Mouse (Mus musculus) adipose tissue, adult 10 weeks (tissue): ENCODE results near the gene Cyp2c68. TPM values are rescaled to one million over a fixed set of nuclear protein-coding genes. Genes with fewer than 3 reads are reported as not detected.

Experiments used
- polyA plus RNA-seq: library from polyadenylated mRNA; stranded (reverse); fragments of 350-450 nt; fragmentation: Illumina TruSeq; extraction: RNeasy Lipid Tissue Mini Kit (QIAGEN cat#74804); gene quantifications from one replicate; pipeline ENCODE4 v1.2.3, GENCODE M21; 2014; ENCODE audit warnings: low read depth, low replicate concordance

Gene Cyp2c68
- not detected for polyA plus RNA-seq

DNA sequence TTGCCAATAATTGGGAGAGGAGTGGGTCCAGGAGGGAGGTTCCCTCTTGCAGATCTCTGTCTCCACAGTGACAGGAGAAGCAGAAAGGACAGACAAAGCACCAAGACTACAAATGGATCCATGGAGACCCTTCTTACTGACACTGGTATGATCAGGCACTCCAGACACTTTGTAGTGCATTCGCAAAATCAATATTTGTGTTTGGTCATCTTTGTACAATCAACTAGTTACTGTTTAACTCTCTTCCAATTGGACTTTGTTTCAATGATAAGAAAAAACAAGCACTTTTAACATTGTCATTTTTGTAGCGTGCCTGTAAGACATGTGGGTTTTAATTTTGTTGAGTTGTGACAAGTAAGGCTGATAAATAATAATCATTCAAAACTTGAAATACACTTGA, at the start of gene Cyp2c68:
Gene Cyp2c68, minus strand, starts transcription at position 135 of the 400 bp plus-strand sequence.

DNA sequence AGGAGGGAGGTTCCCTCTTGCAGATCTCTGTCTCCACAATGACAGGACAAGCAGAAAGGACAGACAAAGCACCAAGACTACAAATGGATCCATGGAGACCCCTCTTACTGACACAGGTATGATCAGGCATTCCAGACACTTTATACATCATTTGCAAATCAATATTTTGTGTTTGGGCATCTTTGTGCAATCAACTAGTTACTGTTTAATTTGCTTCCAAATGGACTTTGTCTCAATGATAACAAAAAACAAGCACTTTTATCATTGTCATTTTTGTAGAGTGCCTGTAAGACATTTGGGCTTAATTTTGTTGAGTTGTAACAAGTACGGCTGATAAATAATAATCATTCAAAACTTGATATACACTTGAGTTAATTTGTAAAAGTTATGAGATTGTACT, 91.9 kb downstream of the Cyp2c68 start, which contains the start of gene Cyp2c67:
Gene Cyp2c67, minus strand, starts transcription at position 114 of the 400 bp plus-strand sequence.

Other genes starting within 250 kb of the Cyp2c68 start
- gene Cyp2c39, start 230.2 kb downstream of the Cyp2c68 start, polyA plus RNA-seq, result not detected
- not detected for gene Cyp2c67, start 92.0 kb downstream of the Cyp2c68 start, polyA plus RNA-seq
- gene Cyp2c40, start 71.8 kb upstream of the Cyp2c68 start, polyA plus RNA-seq, result not detected
- gene Cyp2c69, start 145.7 kb upstream of the Cyp2c68 start, polyA plus RNA-seq, result not detected